Mouse (Mus musculus) granulocyte monocyte progenitor cell, adult 5-6 weeks (primary cell): Measurements from ENCODE around the gene Slx4. TPM values are rescaled to one million over a fixed set of nuclear protein-coding genes. Genes with fewer than 3 reads are reported as not detected.
"Not testable (repeated sequence)": the region's sequence is repeated elsewhere in the genome, so short reads cannot be mapped to it uniquely, and the experiment has no call there.

ENCODE experiments used
- ATAC-seq: replicated peaks from 2 replicates; pipeline ENCODE4 v1.8.0; 2016; ENCODE audit warnings: mild to moderate bottlenecking, moderate TSS enrichment, inconsistent platforms; ENCODE audit not compliant: poor library complexity, severe bottlenecking
- total RNA-seq, 2 experiments: library from RNA; stranded (forward) in 1 of 2; stranded (reverse) in 1 of 2; fragments of 200-712, 200-1000 nt in 1 of 2; fragments of >200 nt in 1 of 2; fragmentation: Nextera tagmentation in 1 of 2; gene quantifications; 2 replicates each; pipeline ENCODE4 v1.2.3; 2014 to 2017

Gene Slx4
- total RNA-seq, 2 experiments from 2014 or later = 22.3 to 29.0 TPM

DNA sequence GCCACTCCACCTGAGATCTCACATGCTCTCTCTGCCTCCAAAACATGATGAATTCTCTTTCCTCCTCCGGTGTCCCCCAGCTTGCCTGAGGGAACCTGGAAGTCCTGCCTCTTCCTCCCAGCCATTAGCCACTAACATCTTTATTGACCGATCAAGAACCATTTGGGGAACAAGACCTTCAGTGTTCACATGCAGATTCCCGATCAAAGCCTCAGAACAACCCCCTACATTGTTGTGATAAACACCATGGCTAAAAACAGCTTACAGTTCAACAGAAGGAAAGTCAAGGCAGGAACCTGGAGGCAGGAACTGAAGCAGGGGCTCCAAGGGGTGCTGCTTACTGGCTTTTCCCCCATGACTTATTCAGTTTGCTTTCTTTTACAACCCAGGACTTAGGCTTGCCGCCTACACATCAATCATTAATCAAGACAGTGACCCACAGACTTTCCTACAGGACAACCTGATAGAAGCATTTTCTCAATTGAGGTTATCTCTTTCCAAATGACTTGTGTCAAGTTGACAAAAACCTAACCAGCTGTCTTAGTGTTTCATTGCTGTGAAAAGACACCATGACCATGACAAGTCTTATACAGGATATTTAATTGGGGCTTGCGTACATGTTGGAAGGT, 10.6 kb upstream of the Slx4 start:
- no peak for ATAC-seq

DNA sequence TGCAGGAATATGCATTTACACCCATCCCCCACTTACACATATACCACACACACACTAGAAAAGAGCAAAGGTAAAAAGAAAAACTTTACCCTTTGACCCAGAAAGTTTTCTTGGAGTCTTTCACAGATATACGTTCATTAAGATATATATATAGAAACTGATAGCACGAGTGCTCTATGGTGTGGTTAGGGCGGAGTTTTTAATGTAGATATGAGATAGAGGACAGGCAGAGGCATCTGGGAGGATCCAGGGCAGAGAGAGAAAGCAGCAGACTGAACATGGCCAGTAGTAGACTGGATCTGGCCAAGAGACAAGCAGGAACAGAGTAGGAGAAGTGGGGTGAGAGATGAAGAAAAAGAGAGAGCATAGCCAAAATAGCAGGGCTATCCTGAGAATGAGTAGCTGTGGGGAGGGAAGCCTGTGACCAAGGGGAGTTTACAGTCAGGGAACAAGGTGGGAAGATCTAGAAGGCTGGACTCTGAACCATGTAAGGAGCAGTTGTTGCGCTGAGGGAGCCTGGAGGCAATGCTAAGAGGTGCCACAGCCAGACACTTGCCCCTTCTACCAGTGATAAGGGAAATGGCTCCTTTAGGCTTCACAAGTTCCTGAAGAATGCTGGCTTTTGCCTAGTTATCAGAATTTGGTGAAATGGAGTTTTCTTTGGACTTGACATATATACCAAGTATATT, 9.5 kb upstream of the Slx4 start:
- no peak for ATAC-seq

DNA sequence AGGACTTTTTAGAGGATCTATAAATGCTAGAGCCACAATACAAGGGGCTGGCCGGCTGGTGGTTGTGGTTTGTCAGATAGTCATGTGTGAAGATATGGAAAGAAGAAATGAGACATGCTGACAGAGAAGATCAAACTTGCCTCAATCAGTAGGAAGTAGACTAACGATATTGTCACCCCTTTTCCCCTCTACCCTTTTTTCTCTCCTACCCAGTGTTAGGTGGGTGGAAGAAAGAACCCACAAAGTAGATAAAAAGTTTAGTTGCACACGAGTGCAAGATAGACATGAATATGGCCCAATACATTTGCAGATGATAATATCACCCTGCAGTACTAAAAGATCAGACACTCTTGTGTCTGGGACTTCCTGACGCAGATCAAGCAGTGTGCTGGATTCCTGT, 15.2 kb downstream of the Slx4 start:
- ATAC-seq = no peak

GRCm38 (mm10) chr16:3983146-3983700, 20.3 kb downstream of the Slx4 start:
- no peak for ATAC-seq

GRCm38 (mm10) chr16:3982173-3982572, 21.4 kb downstream of the Slx4 start:
- ATAC-seq = peak; percentile 91

GRCm38 (mm10) chr16:3976712-3977111, 26.9 kb downstream of the Slx4 start:
- no peak for ATAC-seq

DNA sequence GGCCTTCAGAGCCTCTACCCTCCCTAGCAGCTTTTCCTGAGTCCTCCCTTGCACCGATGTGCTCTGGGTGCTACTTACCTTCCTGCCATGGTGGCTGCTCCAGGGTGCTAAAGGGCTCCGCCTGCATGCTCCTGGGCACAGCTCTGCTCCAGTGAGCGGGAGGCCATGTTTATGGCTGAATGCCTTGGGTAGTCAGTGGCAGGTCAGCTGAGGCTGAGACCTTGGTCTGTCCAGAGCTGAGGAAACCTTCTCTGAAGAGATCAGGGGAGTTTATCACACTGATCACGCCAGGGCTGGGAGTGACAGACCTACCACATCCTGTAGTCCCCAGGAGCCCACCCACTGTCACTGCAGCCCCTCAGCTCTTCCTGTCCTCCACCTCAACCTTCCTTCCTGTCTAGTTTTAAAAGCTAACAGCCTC, 27.3 kb downstream of the Slx4 start, which contains the start of gene Nlrc3:
Nlrc3 (minus strand) TSS at position 382 of the 421 bp plus-strand sequence.
- ATAC-seq = peak; percentile 80

DNA sequence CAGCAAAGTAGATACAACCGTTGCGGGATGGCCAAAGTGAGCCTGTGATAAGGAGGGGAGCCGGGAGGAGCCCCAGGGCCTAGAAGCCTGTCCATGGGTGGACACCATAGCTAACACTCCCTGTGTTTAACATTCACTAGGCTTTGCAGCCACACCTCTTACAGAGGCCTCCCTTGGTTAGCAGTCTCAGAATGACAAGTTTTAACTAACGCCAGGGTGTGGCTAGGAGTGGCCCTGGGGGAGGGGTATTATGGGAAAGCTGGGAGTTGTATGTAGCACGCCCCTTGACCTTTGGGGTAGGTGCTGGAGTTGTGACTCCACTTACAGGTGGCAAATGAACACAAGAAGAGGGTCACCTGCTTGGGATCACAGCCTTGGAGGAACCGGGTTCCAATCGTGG, 27.9 kb downstream of the Slx4 start:
- ATAC-seq = no peak

GRCm38 (mm10) chr16:3974456-3974855, 29.1 kb downstream of the Slx4 start:
- not testable (repeated sequence) for ATAC-seq

DNA sequence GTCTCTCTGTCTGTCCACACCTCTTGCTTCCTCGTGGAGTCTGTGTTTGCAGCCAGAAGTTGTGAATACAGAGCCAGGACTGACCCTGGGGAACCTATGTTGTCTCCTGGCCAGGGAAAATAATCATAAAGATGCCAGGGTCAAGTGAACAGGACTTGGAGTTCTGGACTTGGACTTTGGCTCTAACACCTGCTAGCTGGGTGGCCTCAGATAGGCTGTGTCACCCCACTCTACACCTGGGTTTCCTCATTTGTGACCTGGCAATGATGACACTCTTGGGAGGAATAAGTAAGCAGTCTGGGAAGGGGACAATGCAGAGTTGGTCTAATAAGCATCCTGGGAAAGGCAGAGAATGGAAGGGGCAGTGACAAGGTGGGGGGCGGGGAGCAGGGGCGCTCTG, 38.0 kb downstream of the Slx4 start:
- ATAC-seq = no peak

- ATAC-seq = no peak
These were observed 38.6 kb downstream of the Slx4 start for GRCm38 (mm10) chr16:3964990-3965389.

GRCm38 (mm10) chr16:3959261-3959660, 44.3 kb downstream of the Slx4 start:
- ATAC-seq = peak; percentile 33; the same call in 1 of the 2 replicates

DNA sequence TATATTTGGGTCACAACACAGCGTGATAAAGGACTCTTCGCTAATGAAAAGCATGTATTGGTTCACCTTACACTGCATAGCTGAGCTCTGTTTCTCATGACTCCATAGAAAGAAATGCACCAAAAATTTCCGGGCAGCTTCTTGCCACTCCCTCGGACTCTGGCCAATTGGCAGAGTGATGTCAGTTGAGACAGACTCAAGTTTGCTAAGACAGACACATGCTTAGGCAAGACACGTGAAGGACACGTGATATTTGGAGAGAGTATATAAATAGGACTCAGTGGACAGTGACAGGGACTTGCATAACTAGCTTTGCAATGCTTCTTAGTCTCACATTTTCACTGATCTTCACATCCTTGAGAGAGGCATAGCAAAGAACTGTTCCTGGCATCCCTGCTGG, 47.2 kb downstream of the Slx4 start:
- ATAC-seq = no peak

DNA sequence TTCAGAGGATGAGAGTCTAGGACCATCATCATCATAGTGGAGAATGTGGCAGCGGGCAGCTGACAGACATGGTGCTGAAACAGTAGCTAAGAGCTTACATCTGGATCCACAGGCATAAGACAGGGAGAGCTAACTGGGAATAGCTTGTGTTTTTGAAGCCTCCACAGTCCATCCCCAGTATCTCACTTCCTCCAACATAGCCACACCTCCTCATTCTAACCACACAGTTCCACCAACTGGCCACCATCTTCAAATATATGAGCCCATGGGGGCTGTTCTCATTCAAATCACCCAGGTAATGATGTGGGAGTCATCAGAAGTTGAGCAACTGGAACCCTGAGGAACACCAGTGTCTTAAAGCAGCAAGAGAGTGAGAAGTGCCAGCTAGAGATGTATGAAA, 52.4 kb downstream of the Slx4 start:
- ATAC-seq = peak; percentile 51; the same call in 1 of the 2 replicates

DNA sequence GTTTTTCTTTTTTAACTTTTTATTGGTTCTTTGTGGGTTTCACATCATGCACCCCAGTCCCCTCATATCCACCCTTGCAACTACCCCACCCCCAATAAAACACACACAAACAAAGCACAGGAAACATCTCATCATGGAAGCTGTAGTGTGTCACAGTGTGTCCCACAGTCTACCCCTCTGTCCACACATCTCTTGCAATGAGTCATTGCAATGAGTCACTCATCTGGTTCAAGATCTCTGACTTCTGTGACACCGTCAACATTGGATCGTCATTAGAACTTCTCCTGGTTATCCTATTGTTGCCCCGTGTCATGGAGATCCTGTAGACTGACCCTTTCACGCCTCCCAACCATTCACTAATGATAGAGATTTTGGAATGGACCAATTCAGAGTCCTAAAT, 68.9 kb downstream of the Slx4 start:
- ATAC-seq = no peak

DNA sequence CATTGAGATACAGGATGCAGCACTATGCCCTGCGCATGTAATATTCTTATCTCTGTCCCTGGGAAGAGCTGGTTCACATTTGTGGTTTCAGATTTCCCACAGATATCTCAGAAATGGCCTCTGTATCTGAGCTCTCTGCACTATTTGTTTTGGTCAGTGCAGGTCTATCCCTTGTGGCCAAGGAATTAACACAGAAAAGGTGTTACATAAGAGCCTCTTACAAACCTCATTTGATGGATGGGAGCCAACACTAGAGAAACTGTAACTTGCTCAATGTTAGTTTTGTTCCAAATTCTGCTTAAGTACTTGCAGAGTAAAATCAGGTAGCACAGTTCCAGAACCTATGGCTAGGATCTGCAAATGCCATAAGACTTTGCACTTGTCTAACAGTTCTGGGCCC, 69.5 kb downstream of the Slx4 start:
- peak; percentile 36 for ATAC-seq

DNA sequence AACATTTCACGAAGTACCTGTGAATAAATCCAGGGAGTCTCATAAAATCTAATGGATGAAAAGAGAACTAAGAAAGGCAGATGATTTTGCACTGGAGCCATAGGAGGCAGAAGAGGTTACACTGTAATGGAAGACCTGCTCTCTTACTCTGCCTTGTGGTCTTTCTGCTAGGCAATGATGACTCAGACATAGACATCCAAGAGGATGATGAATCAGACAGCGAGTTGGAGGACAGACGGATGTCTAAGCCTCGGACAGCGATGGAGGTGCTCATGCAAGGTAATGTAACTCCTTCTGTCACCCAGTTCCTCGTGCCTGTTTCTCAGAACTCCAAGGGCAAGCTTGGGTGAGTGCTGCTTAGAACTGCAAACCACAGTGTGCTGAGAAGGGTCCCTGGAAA, 70.0 kb downstream of the Slx4 start:
- no peak for ATAC-seq

- peak; percentile 98 for ATAC-seq
These were observed 74.4 kb downstream of the Slx4 start for GRCm38 (mm10) chr16:3929151-3929550.
